In the genomic region with DNA sequence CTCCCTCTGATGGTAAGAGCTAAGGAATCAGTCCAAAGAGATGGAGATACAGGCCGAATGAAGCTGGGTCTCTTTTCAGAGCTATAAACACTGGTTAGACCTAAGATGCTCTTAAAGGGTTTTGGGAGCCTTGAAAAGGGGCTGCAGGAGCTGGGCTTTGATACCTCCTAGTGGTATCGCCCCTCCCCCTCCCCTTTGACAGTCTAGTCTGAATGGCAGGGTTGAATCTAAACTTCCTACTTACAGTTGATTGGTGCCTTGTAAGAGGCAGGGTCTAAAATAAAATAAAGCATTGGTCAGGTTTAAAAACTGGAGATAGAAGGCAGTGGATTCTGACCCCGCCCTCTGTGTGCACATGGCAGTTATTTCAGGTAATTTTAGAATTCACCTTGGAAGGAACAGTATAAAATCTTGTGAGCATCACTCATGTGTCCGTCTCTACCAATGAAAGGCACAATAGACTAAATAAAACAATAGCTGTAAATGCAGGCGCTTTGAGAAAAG, we compare ENCODE assay signal across 9 mouse cellular contexts. TPM values are rescaled to one million over a fixed set of nuclear protein-coding genes. Genes with fewer than 3 reads are reported as not detected.
DNase-seq lines count a peak whose midpoint lies in the region; ATAC-seq and TF ChIP-seq lines count a peak whose summit lies in the region.
"Had no signal": no experiment of that assay in that cellular context is flagged by ENCODE, and none has a peak within 500 bp of the region (broad histone marks: within the 10 kb centered on the region; RNA-seq: fewer than 3 reads in every experiment).

No protein-coding gene starts in this region.

- H3K36me3 ChIP-seq in erythroblast, embryonic 14.5 days (ENCODE audit: control insufficient read depth) = peaks cover 32% of the 10 kb centered on the region
- H3K36me3 ChIP-seq in forebrain, embryonic 16.5 days (ENCODE audit: control insufficient read depth, insufficient read depth) = no peaks in the 10 kb centered on the region
- no peaks in the 10 kb centered on the region for H3K36me3 ChIP-seq in midbrain, embryonic 12.5 days

- ATAC-seq in erythroblast, adult 5-6 weeks (replicated peaks; ENCODE audit: low FRiP score, poor library complexity, severe bottlenecking) = no peak
- ATAC-seq in forebrain, embryonic 16.5 days = peak; percentile 80
- ATAC-seq in midbrain, embryonic 12.5 days (ENCODE audit: low FRiP score, low read depth) = peak; percentile 50; the same call in 1 of the 2 replicates

- no peaks in the 10 kb centered on the region for H3K27me3 ChIP-seq in erythroblast, embryonic 14.5 days (ENCODE audit: control insufficient read depth)
- no peaks in the 10 kb centered on the region for H3K27me3 ChIP-seq in forebrain, embryonic 16.5 days (replicated peaks; ENCODE audit: control insufficient read depth, insufficient read depth, low read length)
- no peaks in the 10 kb centered on the region for H3K27me3 ChIP-seq in midbrain, embryonic 12.5 days

- peak overlapping the region; percentile 68 for H3K4me3 ChIP-seq in erythroblast, embryonic 14.5 days (replicated peaks)
- peak overlapping the region; percentile 93 for H3K4me3 ChIP-seq in bone marrow macrophage, adult 2 months (ENCODE audit: insufficient read depth, low read length)
- H3K4me3 ChIP-seq in forebrain, embryonic 16.5 days (replicated peaks; ENCODE audit: low read length) = peak overlapping the region; percentile 62
- H3K4me3 ChIP-seq in midbrain, embryonic 12.5 days = peak overlapping the region; percentile 52

- H3K9me3 ChIP-seq in erythroblast, embryonic 14.5 days (ENCODE audit: control insufficient read depth, low read length) = no peaks in the 10 kb centered on the region
- no peaks in the 10 kb centered on the region for H3K9me3 ChIP-seq in forebrain, embryonic 16.5 days (ENCODE audit: control insufficient read depth, low read length)
- H3K9me3 ChIP-seq in midbrain, embryonic 12.5 days = no peaks in the 10 kb centered on the region

- intact Hi-C loops in left cerebral cortex, postnatal 10 days (cut with DNase I) = no loop called here

- H3K27ac ChIP-seq in bone marrow macrophage, adult 2 months (ENCODE audit: insufficient read depth, low read depth, low read length) = peak overlapping the region; percentile 86
- H3K27ac ChIP-seq in forebrain, embryonic 16.5 days (ENCODE audit: low read length) = no peak overlapping the region
- no peak overlapping the region for H3K27ac ChIP-seq in midbrain, embryonic 12.5 days (replicated peaks)

- WGBS in forebrain, embryonic 16.5 days = 4% methylated on average over 5 of the region's 5 CpGs
- WGBS in midbrain, embryonic 12.5 days = 9% methylated on average over 5 of the region's 5 CpGs

- TF ChIP-seq CTCF in bone marrow macrophage, adult 2 months (IDR thresholded peaks at IDR 0.05; ENCODE audit: low read depth, low read length) = no peak

- TF ChIP-seq POLR2A in bone marrow macrophage, adult 2 months (IDR thresholded peaks at IDR 0.05; ENCODE audit: borderline replicate concordance, low read depth, low read length) = no peak

- H3K4me2 ChIP-seq in forebrain, embryonic 16.5 days (ENCODE audit: low read length) = peak overlapping the region; percentile 88
- H3K4me2 ChIP-seq in midbrain, embryonic 12.5 days (replicated peaks) = peak overlapping the region; percentile 80

- peaks cover 84% of the 10 kb centered on the region for H3K4me1 ChIP-seq in erythroblast, embryonic 14.5 days (ENCODE audit: control insufficient read depth)
- peaks cover 19% of the 10 kb centered on the region for H3K4me1 ChIP-seq in bone marrow macrophage, adult 2 months (ENCODE audit: control insufficient read depth, insufficient read depth, low read length)
- peaks cover 9% of the 10 kb centered on the region for H3K4me1 ChIP-seq in forebrain, embryonic 16.5 days (replicated peaks; ENCODE audit: control insufficient read depth, insufficient read depth, low read length)
- H3K4me1 ChIP-seq in midbrain, embryonic 12.5 days = peaks cover 20% of the 10 kb centered on the region

- peak; percentile 92 for DNase-seq in 416B (ENCODE audit: low read depth)
- peak; percentile 46 to 60 for DNase-seq in left cerebral cortex, postnatal 10 days (ENCODE audit: extremely low spot score in 1 of 2, low spot score in 2 of 2)
- peak; percentile 78 for DNase-seq in thymus, postnatal 4 days

- peak overlapping the region; percentile 71 for H3K9ac ChIP-seq in forebrain, embryonic 16.5 days (replicated peaks; ENCODE audit: low read depth, low read length)
- H3K9ac ChIP-seq in midbrain, embryonic 12.5 days (replicated peaks) = peak overlapping the region; percentile 62

RNA-seq across cellular contexts. Expression of a gene that starts 2.8 kb away (rescaled TPM):
- 0.92 and 1.3 TPM in 2 replicates for polyA plus RNA-seq in erythroblast, embryonic 14.5 days (2012)
- total RNA-seq in erythroblast, adult 5-6 weeks (2015; ENCODE audit: low replicate concordance) = 39.6 and 74.4 TPM in 2 replicates
- total RNA-seq in erythroblast, adult 5-6 weeks (2017; ENCODE audit: low replicate concordance) = 27.5 and 31.5 TPM in 2 replicates
- 65.3 and 84.9 TPM in 2 replicates for polyA plus RNA-seq in bone marrow macrophage, adult 2 months (2012; ENCODE audit: insufficient read depth, insufficient read length, missing spikeins)
- 13.4 and 15.8 TPM in 2 replicates for polyA plus RNA-seq in forebrain, embryonic 16.5 days (2015; fragmentation: Nextera tagmentation; extraction: Ambion mirVana)
- total RNA-seq in left cerebral cortex, postnatal 10 days (2021) = 10 to 100 TPM; 38.9 to 40.2 TPM
- 11.2 and 13.9 TPM in 2 replicates for polyA plus RNA-seq in midbrain, embryonic 12.5 days (2016; fragmentation: Nextera tagmentation; extraction: Ambion mirVana)

RNA-seq across cellular contexts. Expression of a gene that starts 13.5 kb away (rescaled TPM):
- polyA plus RNA-seq in erythroblast, embryonic 14.5 days (2012) = not detected in 2 replicates
- 0.58 TPM in 1 of 2 replicates, not detected in the other for total RNA-seq in erythroblast, adult 5-6 weeks (2015; ENCODE audit: low replicate concordance)
- total RNA-seq in erythroblast, adult 5-6 weeks (2017; ENCODE audit: low replicate concordance) = not detected in 2 replicates
- not detected in 2 replicates for polyA plus RNA-seq in bone marrow macrophage, adult 2 months (2012; ENCODE audit: insufficient read depth, insufficient read length, missing spikeins)
- not detected in 2 replicates for polyA plus RNA-seq in forebrain, embryonic 16.5 days (2015; fragmentation: Nextera tagmentation; extraction: Ambion mirVana)
- 1 to 10 TPM; 2.4 to 2.7 TPM for total RNA-seq in left cerebral cortex, postnatal 10 days (2021)
- not detected in 2 replicates for polyA plus RNA-seq in midbrain, embryonic 12.5 days (2016; fragmentation: Nextera tagmentation; extraction: Ambion mirVana)
- total RNA-seq: adrenal gland, postnatal 36 days had no signal
